Mouse (Mus musculus): Measurements from ENCODE around the gene Prss57. TPM values are rescaled to one million over a fixed set of nuclear protein-coding genes. Genes with fewer than 3 reads are reported as not detected.
A peak's percentile ranks its signal among the peaks of the same experiment; 100 is the strongest.

The Prss57 gene
- polyA plus RNA-seq, 1 experiment = 23.4 TPM

- peaks cover 26% of the 10 kb centered on the region for H3K36me3 ChIP-seq (ENCODE audit: control insufficient read depth, insufficient read depth, low read length)
- H3K4me1 ChIP-seq (replicated peaks; ENCODE audit: control insufficient read depth, insufficient read depth, low read length) = no peaks in the 10 kb centered on the region
- TF ChIP-seq POLR2A (IDR thresholded peaks at IDR 0.05; ENCODE audit: control insufficient read depth, extremely low read depth, insufficient read depth, low read length, poor library complexity) (no peak), CTCF (IDR thresholded peaks at IDR 0.05; ENCODE audit: borderline replicate concordance, control insufficient read depth, extremely low read depth, insufficient read depth, low read length, poor library complexity) (no peak)
- no peaks in the 10 kb centered on the region for H3K27me3 ChIP-seq (ENCODE audit: control insufficient read depth, insufficient read depth, low read length)
- 94% methylated on average over 51 of the region's 52 CpGs for WGBS
- H3K27ac ChIP-seq (ENCODE audit: control insufficient read depth, insufficient read depth, low read length) = no peak overlapping the region
- no peak for DNase-seq
- H3K4me3 ChIP-seq (ENCODE audit: control insufficient read depth, insufficient read depth, low read length) = no peak overlapping the region
Measured at GRCm38 (mm10) chr10:79735361-79735760, 55.4 kb downstream of the Prss57 start.

DNA sequence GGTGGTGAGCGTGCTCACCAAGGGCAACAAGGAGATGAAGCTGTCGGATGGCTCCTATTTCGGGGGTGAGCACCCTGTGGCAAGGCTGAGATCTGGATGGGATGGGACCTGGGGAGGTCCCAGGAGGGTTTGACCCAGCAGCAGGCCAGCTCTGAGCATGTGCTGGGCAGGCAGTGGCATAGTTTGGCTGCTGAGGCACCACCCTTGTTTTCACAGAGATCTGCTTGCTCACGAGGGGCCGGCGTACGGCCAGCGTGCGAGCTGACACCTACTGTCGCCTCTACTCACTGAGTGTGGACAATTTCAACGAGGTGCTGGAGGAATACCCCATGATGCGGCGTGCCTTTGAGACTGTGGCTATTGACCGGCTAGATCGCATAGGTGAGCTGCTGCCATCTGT lies 56.9 kb downstream of the Prss57 start:
- DNase-seq = no peak
- Histone ChIP-seq H3K4me1 (replicated peaks; ENCODE audit: control insufficient read depth, insufficient read depth, low read length) (no peaks in the 10 kb centered on the region), H3K36me3 (ENCODE audit: control insufficient read depth, insufficient read depth, low read length) (peaks cover 22% of the 10 kb centered on the region), H3K27me3 (ENCODE audit: control insufficient read depth, insufficient read depth, low read length) (no peaks in the 10 kb centered on the region), H3K27ac (ENCODE audit: control insufficient read depth, insufficient read depth, low read length) (no peak overlapping the region), H3K4me3 (ENCODE audit: control insufficient read depth, insufficient read depth, low read length) (no peak overlapping the region)
- 98% methylated on average over 15 of the region's 15 CpGs for WGBS
- TF ChIP-seq POLR2A (IDR thresholded peaks at IDR 0.05; ENCODE audit: control insufficient read depth, extremely low read depth, insufficient read depth, low read length, poor library complexity) = no peak
- no peak for TF ChIP-seq CTCF (IDR thresholded peaks at IDR 0.05; ENCODE audit: borderline replicate concordance, control insufficient read depth, extremely low read depth, insufficient read depth, low read length, poor library complexity)

- peaks cover 21% of the 10 kb centered on the region for H3K36me3 ChIP-seq (ENCODE audit: control insufficient read depth, insufficient read depth, low read length)
- no peak overlapping the region for H3K27ac ChIP-seq (ENCODE audit: control insufficient read depth, insufficient read depth, low read length)
- DNase-seq = peak; percentile 68
- no peak overlapping the region for H3K4me3 ChIP-seq (ENCODE audit: control insufficient read depth, insufficient read depth, low read length)
- H3K27me3 ChIP-seq (ENCODE audit: control insufficient read depth, insufficient read depth, low read length) = no peaks in the 10 kb centered on the region
- 100% methylated on average over 1 of the region's 1 CpGs for WGBS
- H3K4me1 ChIP-seq (replicated peaks; ENCODE audit: control insufficient read depth, insufficient read depth, low read length) = no peaks in the 10 kb centered on the region
- TF ChIP-seq POLR2A (IDR thresholded peaks at IDR 0.05; ENCODE audit: control insufficient read depth, extremely low read depth, insufficient read depth, low read length, poor library complexity) (no peak), CTCF (IDR thresholded peaks at IDR 0.05; ENCODE audit: borderline replicate concordance, control insufficient read depth, extremely low read depth, insufficient read depth, low read length, poor library complexity) (no peak)
Measured at GRCm38 (mm10) chr10:79732500-79732899, 58.3 kb downstream of the Prss57 start.

Other genes with a start within 250 kb of the Prss57 start
- gene Mier2, start 235.8 kb downstream of the Prss57 start, polyA plus RNA-seq (2012; rRNA removed) = 214 and 215 TPM in 2 replicates
- gene Theg, start 203.6 kb downstream of the Prss57 start, polyA plus RNA-seq (2012; rRNA removed) = not detected in 2 replicates
- 0.05 TPM in 1 of 2 replicates, not detected in the other for gene C2cd4c, start 176.9 kb downstream of the Prss57 start, polyA plus RNA-seq (2012; rRNA removed)
- 1.2 TPM in 2 replicates for gene Shc2, start 153.0 kb downstream of the Prss57 start, polyA plus RNA-seq (2012; rRNA removed)
- 0.18 and 0.23 TPM in 2 replicates for gene Odf3l2, start 145.2 kb downstream of the Prss57 start, polyA plus RNA-seq (2012; rRNA removed)
- 2.9 and 4.0 TPM in 2 replicates for gene Madcam1, start 126.4 kb downstream of the Prss57 start, polyA plus RNA-seq (2012; rRNA removed)
- gene Tpgs1, start 121.6 kb downstream of the Prss57 start, polyA plus RNA-seq (2012; rRNA removed) = 92.1 and 92.3 TPM in 2 replicates
- 309 and 321 TPM in 2 replicates for gene Cdc34, start 108.8 kb downstream of the Prss57 start, polyA plus RNA-seq (2012; rRNA removed)
- 0.57 and 1.2 TPM in 2 replicates for gene Gzmm, start 101.9 kb downstream of the Prss57 start, polyA plus RNA-seq (2012; rRNA removed)
- gene Bsg, start 86.5 kb downstream of the Prss57 start, polyA plus RNA-seq (2012; rRNA removed) = 345 and 396 TPM in 2 replicates
- 3.1 and 4.7 TPM in 2 replicates for gene Hcn2, start 74.3 kb downstream of the Prss57 start, polyA plus RNA-seq (2012; rRNA removed)
- gene Polrmt, start 44.4 kb downstream of the Prss57 start, polyA plus RNA-seq (2012; rRNA removed) = 104 and 109 TPM in 2 replicates
- gene Fgf22, start 35.9 kb downstream of the Prss57 start, polyA plus RNA-seq (2012; rRNA removed) = not detected in 2 replicates
- gene Rnf126, start 24.0 kb downstream of the Prss57 start, polyA plus RNA-seq (2012; rRNA removed) = 375 and 472 TPM in 2 replicates
- gene Fstl3, start 13.7 kb downstream of the Prss57 start, polyA plus RNA-seq (2012; rRNA removed) = 15.9 and 17.1 TPM in 2 replicates
- gene Palm, start 2.6 kb upstream of the Prss57 start, polyA plus RNA-seq (2012; rRNA removed) = 63.7 and 87.8 TPM in 2 replicates
- 6.6 and 6.8 TPM in 2 replicates for gene Misp, start 30.0 kb upstream of the Prss57 start, polyA plus RNA-seq (2012; rRNA removed)
- gene Ptbp1, start 63.5 kb upstream of the Prss57 start, polyA plus RNA-seq (2012; rRNA removed) = 583 and 703 TPM in 2 replicates
- gene Prtn3, start 83.5 kb upstream of the Prss57 start, polyA plus RNA-seq (2012; rRNA removed) = 5.3 and 9.2 TPM in 2 replicates
- gene Plppr3, start 83.7 kb upstream of the Prss57 start, polyA plus RNA-seq (2012; rRNA removed) = 1.1 and 1.9 TPM in 2 replicates
- 3.7 and 8.9 TPM in 2 replicates for gene Elane, start 95.3 kb upstream of the Prss57 start, polyA plus RNA-seq (2012; rRNA removed)
- gene Cfd, start 99.9 kb upstream of the Prss57 start, polyA plus RNA-seq (2012; rRNA removed) = 1,248 and 1,398 TPM in 2 replicates
- 103 and 121 TPM in 2 replicates for gene Med16, start 118.0 kb upstream of the Prss57 start, polyA plus RNA-seq (2012; rRNA removed)
- not detected in 2 replicates for gene Gm26602, start 119.9 kb upstream of the Prss57 start, polyA plus RNA-seq (2012; rRNA removed)
- 5.8 and 7.5 TPM in 2 replicates for gene Kiss1r, start 126.0 kb upstream of the Prss57 start, polyA plus RNA-seq (2012; rRNA removed)
- 279 and 303 TPM in 2 replicates for gene R3hdm4, start 130.2 kb upstream of the Prss57 start, polyA plus RNA-seq (2012; rRNA removed)
- 12.5 and 13.5 TPM in 2 replicates for gene Arid3a, start 136.1 kb upstream of the Prss57 start, polyA plus RNA-seq (2012; rRNA removed)
- gene Wdr18, start 169.2 kb upstream of the Prss57 start, polyA plus RNA-seq (2012; rRNA removed) = 68.1 and 74.5 TPM in 2 replicates
- gene Grin3b, start 179.8 kb upstream of the Prss57 start, polyA plus RNA-seq (2012; rRNA removed) = 0.07 and 0.14 TPM in 2 replicates
- 540 and 566 TPM in 2 replicates for gene Tmem259, start 193.4 kb upstream of the Prss57 start, polyA plus RNA-seq (2012; rRNA removed)
- 239 and 245 TPM in 2 replicates for gene Cnn2, start 197.6 kb upstream of the Prss57 start, polyA plus RNA-seq (2012; rRNA removed)
- 79.5 and 83.5 TPM in 2 replicates for gene Abca7, start 205.5 kb upstream of the Prss57 start, polyA plus RNA-seq (2012; rRNA removed)
- gene Arhgap45, start 225.7 kb upstream of the Prss57 start, polyA plus RNA-seq (2012; rRNA removed) = 1,362 and 1,504 TPM in 2 replicates
- gene Polr2e, start 248.8 kb upstream of the Prss57 start, polyA plus RNA-seq (2012; rRNA removed) = 211 and 226 TPM in 2 replicates

Data from thymus, adult 2 months (tissue).